Mouse (Mus musculus): ENCODE data around the gene 4932438H23Rik. TPM values are rescaled to one million over a fixed set of nuclear protein-coding genes. Genes with fewer than 3 reads are reported as not detected.

4932438H23Rik gene
- polyA plus RNA-seq, 1 experiment from 2014 or later = 1.0 TPM

- 42% methylated on average over 16 of the region's 16 CpGs for WGBS
- Histone ChIP-seq H3K4me2 (replicated peaks) (no peak overlapping the region), H3K9ac (no peak overlapping the region)
Measured at GRCm38 (mm10) chr16:91056043-91056821, 38.7 kb downstream of the 4932438H23Rik start.

DNA sequence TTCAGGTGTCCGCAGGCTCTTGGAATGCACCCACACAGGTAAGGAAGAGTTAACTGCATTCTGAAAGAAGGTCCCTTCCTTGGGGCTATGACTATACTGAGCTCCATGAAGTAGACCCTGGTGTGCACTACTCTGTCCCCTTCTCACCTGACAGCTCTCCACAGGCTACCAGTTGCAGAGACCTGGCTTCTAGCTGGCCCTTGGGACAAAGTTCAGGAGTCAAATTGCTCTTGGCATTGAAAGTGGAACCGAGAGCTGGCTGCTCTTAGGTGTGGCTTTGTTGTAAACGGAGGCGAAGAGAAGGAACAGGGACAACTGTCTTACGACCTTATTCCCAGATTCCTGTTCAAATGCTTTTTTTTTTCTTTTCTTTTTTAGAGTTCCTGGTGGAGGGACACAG lies 39.8 kb downstream of the 4932438H23Rik start:
- Histone ChIP-seq H3K9me3 (replicated peaks) (no peaks in the 10 kb centered on the region), H3K9ac (no peak overlapping the region), H3K4me1 (peaks cover 11% of the 10 kb centered on the region; the same call in 1 of the 2 replicates), H3K36me3 (no peaks in the 10 kb centered on the region), H3K27me3 (no peaks in the 10 kb centered on the region), H3K27ac (replicated peaks) (no peak overlapping the region), H3K4me3 (replicated peaks) (no peak overlapping the region), H3K4me2 (replicated peaks) (no peak overlapping the region)
- 73% methylated on average over 5 of the region's 5 CpGs for WGBS
- ATAC-seq (ENCODE audit: insufficient number of reproducible peaks, low FRiP score, low TSS enrichment, low read depth) = no peak

More at GRCm38 (mm10) chr16:91056043-91056821, 38.7 kb downstream of the 4932438H23Rik start:
- H3K4me3 ChIP-seq (replicated peaks) = no peak overlapping the region
- H3K4me1 ChIP-seq = peaks cover 11% of the 10 kb centered on the region; the same call in 1 of the 2 replicates
- H3K9me3 ChIP-seq (replicated peaks) = no peaks in the 10 kb centered on the region
- no peak overlapping the region for H3K27ac ChIP-seq (replicated peaks)
- no peak for ATAC-seq (ENCODE audit: insufficient number of reproducible peaks, low FRiP score, low TSS enrichment, low read depth)
- no peaks in the 10 kb centered on the region for H3K27me3 ChIP-seq
- H3K36me3 ChIP-seq = no peaks in the 10 kb centered on the region

DNA sequence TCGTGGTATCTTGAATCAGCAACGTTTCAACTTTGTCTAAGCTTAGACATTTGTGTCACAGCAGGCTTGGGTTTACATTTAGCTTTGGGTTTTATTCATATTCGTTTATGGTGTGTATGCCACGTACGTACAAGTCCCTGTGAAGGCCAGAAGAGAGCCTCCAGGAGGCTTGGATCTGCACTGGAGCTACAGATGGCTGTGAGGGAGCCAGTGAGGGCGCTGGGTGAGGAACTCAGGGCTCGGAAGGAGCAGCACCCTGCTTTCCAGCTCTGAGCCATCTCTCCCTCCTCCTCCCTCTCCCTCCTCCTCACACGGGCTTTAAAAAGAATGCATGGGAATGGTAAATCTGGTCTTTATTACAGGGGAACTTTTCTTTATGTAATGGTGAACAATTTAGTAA lies 41.3 kb downstream of the 4932438H23Rik start:
- H3K4me1 ChIP-seq = peaks cover 11% of the 10 kb centered on the region; the same call in 1 of the 2 replicates
- no peaks in the 10 kb centered on the region for H3K9me3 ChIP-seq (replicated peaks)
- no peak for ATAC-seq (ENCODE audit: insufficient number of reproducible peaks, low FRiP score, low TSS enrichment, low read depth)
- no peak overlapping the region for H3K4me2 ChIP-seq (replicated peaks)
- WGBS = 40% methylated on average over 8 of the region's 8 CpGs
- no peak overlapping the region for H3K27ac ChIP-seq (replicated peaks)
- H3K36me3 ChIP-seq = no peaks in the 10 kb centered on the region
- no peak overlapping the region for H3K4me3 ChIP-seq (replicated peaks)
- no peak overlapping the region for H3K9ac ChIP-seq
- no peaks in the 10 kb centered on the region for H3K27me3 ChIP-seq

- H3K4me2 ChIP-seq (replicated peaks) = no peak overlapping the region
- peaks cover 9% of the 10 kb centered on the region; the same call in 1 of the 2 replicates for H3K36me3 ChIP-seq
- H3K27me3 ChIP-seq = no peaks in the 10 kb centered on the region
- no peak overlapping the region for H3K27ac ChIP-seq (replicated peaks)
- H3K4me3 ChIP-seq (replicated peaks) = no peak overlapping the region
- H3K9me3 ChIP-seq (replicated peaks) = no peaks in the 10 kb centered on the region
- no peak overlapping the region for H3K9ac ChIP-seq
- H3K4me1 ChIP-seq = peaks cover 17% of the 10 kb centered on the region
- WGBS = 55% methylated on average over 8 of the region's 8 CpGs
- no peak for ATAC-seq (ENCODE audit: insufficient number of reproducible peaks, low FRiP score, low TSS enrichment, low read depth)
Measured at GRCm38 (mm10) chr16:91045511-91045910, 49.4 kb downstream of the 4932438H23Rik start.

- Histone ChIP-seq H3K4me3 (replicated peaks) (peak within 1 kb of the TSS; percentile 96), H3K27ac (replicated peaks) (peak within 1 kb of the TSS; percentile 97), H3K36me3 (peaks cover 13% of the 10 kb centered on the region; the same call in 1 of the 2 replicates), H3K4me2 (replicated peaks) (peak within 1 kb of the TSS; percentile 65), H3K9me3 (replicated peaks) (no peaks in the 10 kb centered on the region), H3K9ac (peak within 1 kb of the TSS; percentile 95), H3K27me3 (no peaks in the 10 kb centered on the region), H3K4me1 (peaks cover 18% of the 10 kb centered on the region)
- 2% methylated on average over 60 of the region's 70 CpGs for WGBS
- peak; percentile 95 for ATAC-seq (ENCODE audit: insufficient number of reproducible peaks, low FRiP score, low TSS enrichment, low read depth)
Measured at GRCm38 (mm10) chr16:91044270-91045182, 50.4 kb downstream of the 4932438H23Rik start, which contains the start of gene Paxbp1. Gene Paxbp1 (minus strand): TSS chr16:91044543.

DNA sequence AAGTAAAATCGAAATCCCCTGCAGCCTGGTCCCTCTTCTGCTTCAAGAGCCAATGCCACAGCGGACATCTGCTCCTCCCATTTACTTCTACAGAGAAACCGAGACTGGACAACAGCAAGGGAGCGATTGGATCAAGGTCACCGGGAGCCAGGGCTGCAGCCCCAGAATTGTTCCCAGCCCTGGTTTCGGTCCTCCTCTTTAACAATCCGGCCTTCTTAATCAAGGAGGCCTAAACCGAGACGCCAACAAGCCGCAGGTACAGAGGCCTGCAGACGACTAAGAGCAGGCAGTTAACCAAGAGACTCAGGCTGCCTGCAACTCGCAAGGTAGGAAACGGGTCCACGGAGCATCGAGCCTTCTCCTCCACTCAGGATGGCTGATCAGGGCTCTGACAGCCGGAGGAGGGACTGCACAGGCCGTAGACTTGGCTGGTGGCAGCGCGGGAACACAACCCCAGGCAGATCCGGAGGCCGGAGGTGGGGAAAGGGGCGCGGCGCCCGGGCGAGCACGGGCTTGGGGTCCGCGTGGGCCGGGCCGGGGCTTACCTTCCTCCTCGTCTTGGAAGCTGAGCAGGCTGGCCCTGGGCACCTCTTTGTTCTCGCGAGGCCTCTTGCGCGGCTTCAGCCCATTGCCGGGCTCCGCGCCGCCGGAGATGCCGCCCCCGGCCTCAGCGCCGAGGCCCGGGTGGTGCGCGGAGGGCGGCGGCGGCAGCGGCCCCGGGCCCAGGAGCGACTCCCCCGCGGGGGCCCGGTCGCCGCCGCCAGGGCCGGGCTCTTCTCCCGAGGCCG lies 51.3 kb downstream of the 4932438H23Rik start:
- peak overlapping the region; percentile 96 for H3K4me3 ChIP-seq (replicated peaks)
- H3K4me1 ChIP-seq = peaks cover 18% of the 10 kb centered on the region
- peak overlapping the region; percentile 65 for H3K4me2 ChIP-seq (replicated peaks)
- H3K9ac ChIP-seq = peak overlapping the region; percentile 95
- peak overlapping the region; percentile 97 for H3K27ac ChIP-seq (replicated peaks)
- peaks cover 15% of the 10 kb centered on the region for H3K36me3 ChIP-seq
- under 1% methylated on average over 61 of the region's 63 CpGs for WGBS
- ATAC-seq (ENCODE audit: insufficient number of reproducible peaks, low FRiP score, low TSS enrichment, low read depth) = peak; percentile 75
- no peaks in the 10 kb centered on the region for H3K9me3 ChIP-seq (replicated peaks)
- no peaks in the 10 kb centered on the region for H3K27me3 ChIP-seq

DNA sequence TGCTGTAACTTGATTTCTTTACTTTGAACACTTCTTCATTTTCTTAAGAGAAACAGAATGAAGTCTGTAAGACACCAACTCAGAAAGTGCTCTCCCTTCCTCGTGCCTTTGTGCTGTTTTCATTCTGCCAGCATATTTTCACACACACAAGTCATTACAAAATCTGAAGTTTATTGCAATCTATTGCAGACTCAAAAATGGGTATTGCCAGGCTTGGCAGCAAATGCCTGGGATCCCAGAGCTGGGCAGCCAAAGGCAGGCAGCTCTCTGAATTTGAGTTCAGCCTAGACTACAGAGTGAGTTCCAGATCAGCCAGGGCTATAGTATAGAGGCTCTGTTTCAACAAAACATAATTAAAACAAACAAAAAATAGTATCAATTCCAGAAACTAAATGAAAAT lies 52.3 kb downstream of the 4932438H23Rik start:
- peaks cover 18% of the 10 kb centered on the region for H3K4me1 ChIP-seq
- no peak overlapping the region for H3K9ac ChIP-seq
- H3K4me3 ChIP-seq (replicated peaks) = peak overlapping the region; percentile 24
- H3K27me3 ChIP-seq = no peaks in the 10 kb centered on the region
- H3K36me3 ChIP-seq = peaks cover 25% of the 10 kb centered on the region
- no peaks in the 10 kb centered on the region for H3K9me3 ChIP-seq (replicated peaks)
- WGBS = 56% methylated on average over 1 of the region's 1 CpGs
- ATAC-seq (ENCODE audit: insufficient number of reproducible peaks, low FRiP score, low TSS enrichment, low read depth) = no peak
- no peak overlapping the region for H3K27ac ChIP-seq (replicated peaks)
- peak overlapping the region; percentile 65 for H3K4me2 ChIP-seq (replicated peaks)

DNA sequence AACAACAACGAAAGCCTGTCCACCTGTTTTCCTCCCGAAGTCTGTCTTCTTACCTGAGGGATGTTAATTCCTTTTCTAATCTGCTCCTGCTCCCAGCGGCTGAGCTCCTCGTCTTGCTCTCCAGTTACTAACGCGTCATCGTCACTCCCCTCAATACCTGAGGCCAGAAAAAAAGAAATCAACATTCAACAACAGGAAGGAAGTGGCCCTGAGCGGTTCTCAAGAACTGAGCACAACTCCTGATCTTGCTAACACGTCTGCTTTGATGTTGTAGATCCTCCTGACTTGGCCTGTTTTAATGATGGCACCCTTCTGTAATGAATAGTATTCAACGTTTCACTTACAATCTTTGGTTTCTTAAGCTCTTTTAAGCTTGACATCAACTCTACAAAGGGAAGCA lies 59.1 kb downstream of the 4932438H23Rik start:
- no peak overlapping the region for H3K27ac ChIP-seq (replicated peaks)
- no peak overlapping the region for H3K9ac ChIP-seq
- H3K9me3 ChIP-seq (replicated peaks) = no peaks in the 10 kb centered on the region
- H3K36me3 ChIP-seq = peaks cover 73% of the 10 kb centered on the region
- no peak overlapping the region for H3K4me2 ChIP-seq (replicated peaks)
- WGBS = 90% methylated on average over 10 of the region's 10 CpGs
- H3K4me1 ChIP-seq = 0 out of 2 replicates have a peak, but pooled peaks cover 4% of the 10 kb centered on the region
- H3K27me3 ChIP-seq = no peaks in the 10 kb centered on the region
- ATAC-seq (ENCODE audit: insufficient number of reproducible peaks, low FRiP score, low TSS enrichment, low read depth) = no peak
- H3K4me3 ChIP-seq (replicated peaks) = no peak overlapping the region

GRCm38 (mm10) chr16:91030751-91031150 lies 64.2 kb downstream of the 4932438H23Rik start:
- Histone ChIP-seq H3K27me3 (no peaks in the 10 kb centered on the region), H3K4me1 (no peaks in the 10 kb centered on the region), H3K27ac (replicated peaks) (no peak overlapping the region), H3K9ac (no peak overlapping the region), H3K4me3 (replicated peaks) (no peak overlapping the region), H3K4me2 (replicated peaks) (no peak overlapping the region), H3K9me3 (replicated peaks) (no peaks in the 10 kb centered on the region), H3K36me3 (peaks cover 82% of the 10 kb centered on the region)
- no peak for ATAC-seq (ENCODE audit: insufficient number of reproducible peaks, low FRiP score, low TSS enrichment, low read depth)
- WGBS = 93% methylated on average over 4 of the region's 4 CpGs

- H3K4me3 ChIP-seq (replicated peaks) = no peak overlapping the region
- H3K9me3 ChIP-seq (replicated peaks) = no peaks in the 10 kb centered on the region
- H3K36me3 ChIP-seq = peaks cover 84% of the 10 kb centered on the region
- H3K27ac ChIP-seq (replicated peaks) = no peak overlapping the region
- ATAC-seq (ENCODE audit: insufficient number of reproducible peaks, low FRiP score, low TSS enrichment, low read depth) = no peak
- WGBS = 96% methylated on average over 2 of the region's 2 CpGs
- H3K27me3 ChIP-seq = no peaks in the 10 kb centered on the region
- H3K4me1 ChIP-seq = no peaks in the 10 kb centered on the region
- no peak overlapping the region for H3K9ac ChIP-seq
- no peak overlapping the region for H3K4me2 ChIP-seq (replicated peaks)
Measured at GRCm38 (mm10) chr16:91029901-91030300, 65.0 kb downstream of the 4932438H23Rik start.
